Mouse (Mus musculus) forebrain, embryonic 11.5 days (tissue): ENCODE data around the gene Kansl3. TPM values are rescaled to one million over a fixed set of nuclear protein-coding genes. Genes with fewer than 3 reads are reported as not detected.

Experiments
- ATAC-seq: fragments of 200-750 bp; cut with Nextera tagmentation; replicated peaks from 2 replicates; pipeline ENCODE4 v1.8.0; 2017; ENCODE audit warnings: moderate TSS enrichment; ENCODE audit not compliant: low FRiP score
- DNase-seq: peaks from one replicate; pipeline ENCODE4 v3.0.0-alpha.2; 2017; ENCODE audit warnings: low spot score
- H3K27ac ChIP-seq: fragments of 300-500 bp; sonication (generic); 2 replicates; pipeline ENCODE4 v1.5.1; 2014; ENCODE audit warnings: low read depth, low read length
- H3K27me3 ChIP-seq: fragments of 300-500 bp; sonication (generic); 2 replicates; pipeline ENCODE4 v1.6.1; 2014; ENCODE audit warnings: mild to moderate bottlenecking, low read length, mixed read lengths; ENCODE audit not compliant: control insufficient read depth, insufficient read depth
- H3K36me3 ChIP-seq: fragments of 300-500 bp; sonication (generic); 2 replicates; pipeline ENCODE4 v1.6.1; 2014; ENCODE audit warnings: mild to moderate bottlenecking, low read length, moderate library complexity, mixed read lengths; ENCODE audit not compliant: control insufficient read depth, insufficient read depth
- H3K4me1 ChIP-seq: fragments of 300-500 bp; sonication (generic); replicated peaks from 2 replicates; pipeline ENCODE4 v1.6.1; 2014; ENCODE audit warnings: low read length, mixed read lengths; ENCODE audit not compliant: control insufficient read depth, insufficient read depth
- H3K4me2 ChIP-seq: fragments of 300-500 bp; sonication (generic); 2 replicates; pipeline ENCODE4 v1.6.1; 2014; ENCODE audit warnings: low read depth, mild to moderate bottlenecking, low read length, moderate library complexity, mixed read lengths; ENCODE audit not compliant: severe bottlenecking
- H3K4me3 ChIP-seq: fragments of 300-500 bp; sonication (generic); 2 replicates; pipeline ENCODE4 v1.5.1; 2014; ENCODE audit warnings: low read depth, low read length
- H3K9ac ChIP-seq: fragments of 300-500 bp; sonication (generic); 2 replicates; pipeline ENCODE4 v1.6.1; 2014; ENCODE audit warnings: low read length
- H3K9me3 ChIP-seq: fragments of 300-500 bp; sonication (generic); 2 replicates; pipeline ENCODE4 v1.6.1; 2016; ENCODE audit warnings: low read length, mixed read lengths; ENCODE audit not compliant: control insufficient read depth
- WGBS: fragments of 180-500 bp; shearing (Covaris S2); extraction: QIAGEN DNeasy Blood & Tissue Kit; methylation state at CpG from one replicate; pipeline ENCODE4 v1.1.7; 2014; 5-methylcytosine and 5-hydroxymethylcytosine counted together
- polyA plus RNA-seq: library from polyadenylated mRNA; unstranded; fragments of >200 nt; fragmentation: Nextera tagmentation; extraction: Ambion mirVana; gene quantifications from 2 replicates; pipeline ENCODE4 v1.2.1, GENCODE M21; 2014

Gene Kansl3
- polyA plus RNA-seq, 1 experiment from 2014 or later, result 49.6 TPM

DNA sequence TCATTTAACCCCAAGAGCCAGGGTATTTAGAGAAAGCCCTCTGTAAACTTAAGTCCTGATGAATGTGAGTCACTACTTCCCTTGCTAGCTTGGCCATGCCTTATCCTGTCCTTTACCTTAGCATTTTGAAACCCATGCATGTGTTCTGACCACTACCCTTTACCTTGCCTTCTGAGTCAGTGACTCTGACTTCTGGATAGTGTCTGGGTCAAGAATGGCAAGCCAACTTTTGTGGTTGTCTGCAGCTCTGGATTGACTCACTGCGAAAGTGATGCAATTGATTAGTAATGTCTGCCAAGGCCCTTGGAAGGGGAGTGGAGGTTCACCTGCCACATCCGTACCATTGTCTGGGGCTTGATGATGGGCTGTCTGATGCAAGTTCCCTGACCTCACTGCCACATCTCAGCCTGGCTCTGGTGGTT is 43.1 kb downstream of the Kansl3 start:
- no peaks in the 10 kb centered on the region for H3K36me3 ChIP-seq
- H3K9ac ChIP-seq, result no peak overlapping the region
- ATAC-seq, result no peak
- no peak overlapping the region for H3K27ac ChIP-seq
- DNase-seq, result no peak
- no peak overlapping the region for H3K4me2 ChIP-seq
- H3K9me3 ChIP-seq, result no peaks in the 10 kb centered on the region
- H3K4me3 ChIP-seq, result no peak overlapping the region
- 97% methylated on average over 2 of the region's 2 CpGs for WGBS
- no peaks in the 10 kb centered on the region for H3K4me1 ChIP-seq
- no peaks in the 10 kb centered on the region for H3K27me3 ChIP-seq

DNA sequence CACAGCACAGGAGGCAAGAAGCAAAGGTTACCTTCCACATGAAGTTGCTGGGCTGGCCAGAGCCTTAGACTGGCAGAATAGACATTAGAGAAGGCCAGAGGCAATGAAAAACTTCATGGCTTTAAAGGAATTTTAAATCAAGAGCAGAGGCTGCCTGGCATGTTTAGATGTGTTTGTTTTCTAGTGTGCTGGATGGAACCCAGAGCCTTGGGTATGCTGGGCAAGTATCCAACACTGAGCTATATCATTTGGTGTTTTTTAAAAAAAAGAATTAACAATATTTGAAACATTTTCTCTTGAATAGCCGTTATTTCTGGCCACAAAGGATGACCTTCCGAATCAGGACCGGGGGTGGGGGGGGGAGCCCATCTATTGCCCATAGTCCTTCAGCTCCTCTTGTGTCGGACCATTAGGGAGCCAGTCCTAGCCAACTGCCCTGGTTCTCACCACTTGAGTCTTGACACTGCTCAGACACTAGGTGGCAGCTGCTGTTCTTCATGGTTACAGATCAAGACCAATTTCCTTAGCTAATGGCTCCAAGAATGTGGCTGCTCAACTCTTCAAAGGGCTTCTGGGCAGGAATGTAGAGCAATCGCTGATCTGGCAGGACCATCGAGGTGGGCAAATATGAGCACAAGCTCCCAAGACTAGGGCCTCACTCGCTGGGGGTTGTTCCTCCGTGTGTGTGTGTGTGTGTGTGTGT is 45.1 kb downstream of the Kansl3 start:
- no peaks in the 10 kb centered on the region for H3K27me3 ChIP-seq
- H3K9me3 ChIP-seq, result no peaks in the 10 kb centered on the region
- no peak overlapping the region for H3K9ac ChIP-seq
- ATAC-seq, result no peak; the same call in 1 of the 2 replicates
- H3K4me2 ChIP-seq, result no peak overlapping the region
- no peak overlapping the region for H3K27ac ChIP-seq
- WGBS, result 50% methylated on average over 8 of the region's 8 CpGs
- H3K4me3 ChIP-seq, result no peak overlapping the region
- peak; percentile 65 for DNase-seq
- no peaks in the 10 kb centered on the region for H3K36me3 ChIP-seq
- H3K4me1 ChIP-seq, result no peaks in the 10 kb centered on the region

DNA sequence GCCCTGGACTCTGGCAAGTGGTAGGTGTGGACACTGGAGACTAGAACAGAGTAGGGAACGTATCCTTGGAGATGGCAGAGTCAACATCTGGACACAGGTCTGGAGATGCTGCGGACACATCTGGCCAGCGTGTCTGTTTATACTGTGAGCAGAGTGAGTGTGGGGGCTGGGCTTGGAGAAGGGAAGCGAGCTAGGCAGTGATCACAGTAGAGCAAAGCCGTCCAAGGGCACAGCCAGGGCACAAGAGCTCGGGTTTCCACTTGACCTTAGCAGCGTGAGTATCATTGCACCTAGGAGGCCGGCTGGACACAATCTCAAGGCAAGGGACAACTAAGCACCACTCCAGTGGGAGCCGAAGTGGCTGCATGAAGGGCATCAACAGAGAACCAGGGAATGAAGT is 45.9 kb downstream of the Kansl3 start:
- no peaks in the 10 kb centered on the region for H3K36me3 ChIP-seq
- no peak overlapping the region for H3K27ac ChIP-seq
- H3K4me3 ChIP-seq, result no peak overlapping the region
- no peak for DNase-seq
- H3K9me3 ChIP-seq, result no peaks in the 10 kb centered on the region
- H3K27me3 ChIP-seq, result no peaks in the 10 kb centered on the region
- H3K9ac ChIP-seq, result no peak overlapping the region
- 72% methylated on average over 9 of the region's 9 CpGs for WGBS
- ATAC-seq, result no peak
- H3K4me2 ChIP-seq, result no peak overlapping the region
- no peaks in the 10 kb centered on the region for H3K4me1 ChIP-seq

DNA sequence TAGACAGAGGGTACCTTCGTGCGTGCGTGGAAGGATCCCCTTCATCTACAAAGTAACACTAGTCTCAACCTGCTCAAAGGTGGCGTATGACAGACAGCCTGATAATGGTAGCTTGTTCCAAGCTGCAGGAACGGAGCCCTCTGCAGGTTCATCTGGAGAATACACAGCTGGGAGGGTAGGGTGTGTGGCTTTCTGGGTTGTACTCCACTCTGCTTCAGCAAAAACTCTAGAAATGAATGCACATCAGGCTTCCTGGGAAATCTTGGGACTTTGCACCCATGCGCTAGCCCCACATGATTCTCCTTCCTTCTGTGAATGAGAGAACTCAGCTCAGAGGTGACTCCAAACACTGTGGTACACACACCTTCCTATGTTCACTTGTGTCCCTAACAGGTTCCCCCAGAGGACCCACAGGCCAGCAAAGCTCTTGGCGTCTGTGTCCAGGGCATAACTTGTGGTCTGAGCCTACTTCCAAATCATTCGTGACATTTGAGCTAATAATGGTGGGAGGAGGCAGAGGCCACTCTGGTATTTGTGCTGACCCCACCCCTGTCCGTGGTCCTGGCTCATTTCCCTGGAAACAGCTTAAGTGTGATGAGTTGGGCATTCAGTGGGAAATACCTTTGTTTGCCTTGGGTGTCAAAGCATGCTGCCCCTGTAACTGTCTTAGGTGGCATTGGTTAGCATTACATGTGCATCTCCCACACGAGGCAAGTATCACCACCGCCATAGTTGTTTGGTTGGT is 47.0 kb downstream of the Kansl3 start:
- no peak for DNase-seq
- Histone ChIP-seq H3K27ac (no peak overlapping the region), H3K9me3 (no peaks in the 10 kb centered on the region), H3K36me3 (no peaks in the 10 kb centered on the region), H3K4me3 (no peak overlapping the region), H3K27me3 (no peaks in the 10 kb centered on the region), H3K9ac (no peak overlapping the region), H3K4me2 (no peak overlapping the region), H3K4me1 (no peaks in the 10 kb centered on the region)
- no peak for ATAC-seq
- WGBS, result 75% methylated on average over 11 of the region's 11 CpGs

DNA sequence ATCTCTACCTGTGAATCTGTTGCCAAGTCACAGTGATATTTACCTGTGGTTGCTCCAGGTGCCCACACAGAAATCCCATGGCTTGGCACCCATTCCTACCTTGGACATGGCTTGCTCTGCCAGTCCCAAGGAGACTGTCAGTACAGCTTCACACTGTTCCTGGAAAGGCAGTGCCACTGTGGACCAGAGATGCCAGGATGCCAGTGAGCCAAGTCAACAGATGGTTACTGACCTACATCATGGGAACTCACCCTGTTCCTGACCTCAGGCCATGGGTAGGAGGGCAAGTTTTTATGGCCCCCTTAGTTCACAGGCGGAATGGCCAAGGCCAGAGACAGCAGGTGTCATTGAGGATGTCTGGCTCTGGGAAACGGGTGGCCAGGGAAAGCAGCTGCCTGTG is 47.8 kb downstream of the Kansl3 start:
- no peaks in the 10 kb centered on the region for H3K27me3 ChIP-seq
- no peak for ATAC-seq
- H3K4me3 ChIP-seq, result no peak overlapping the region
- 69% methylated on average over 2 of the region's 2 CpGs for WGBS
- no peak overlapping the region for H3K4me2 ChIP-seq
- no peaks in the 10 kb centered on the region for H3K36me3 ChIP-seq
- H3K4me1 ChIP-seq, result no peaks in the 10 kb centered on the region
- H3K9ac ChIP-seq, result no peak overlapping the region
- H3K27ac ChIP-seq, result no peak overlapping the region
- DNase-seq, result no peak
- no peaks in the 10 kb centered on the region for H3K9me3 ChIP-seq

DNA sequence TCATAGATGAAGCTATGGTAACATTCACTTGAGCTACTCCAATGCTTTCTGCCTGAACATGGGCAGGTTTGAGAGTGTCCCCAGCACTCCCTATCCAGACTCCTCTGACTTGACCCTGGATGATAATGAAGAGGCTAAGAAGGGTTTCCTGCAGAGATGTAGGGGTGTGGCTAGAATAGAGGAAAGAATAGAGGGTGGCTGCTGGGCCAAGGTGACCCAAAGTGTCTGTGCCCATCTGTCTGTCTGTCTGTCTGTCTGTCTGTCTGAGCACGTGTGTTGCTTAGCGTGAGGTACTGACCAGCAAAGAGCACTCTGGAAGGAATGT is 53.2 kb downstream of the Kansl3 start:
- no peaks in the 10 kb centered on the region for H3K36me3 ChIP-seq
- no peak for DNase-seq
- H3K27ac ChIP-seq, result no peak overlapping the region
- WGBS, result 92% methylated on average over 2 of the region's 2 CpGs
- no peak overlapping the region for H3K4me2 ChIP-seq
- H3K9me3 ChIP-seq, result no peaks in the 10 kb centered on the region
- no peak for ATAC-seq
- no peaks in the 10 kb centered on the region for H3K4me1 ChIP-seq
- H3K9ac ChIP-seq, result no peak overlapping the region
- no peak overlapping the region for H3K4me3 ChIP-seq
- H3K27me3 ChIP-seq, result no peaks in the 10 kb centered on the region

DNA sequence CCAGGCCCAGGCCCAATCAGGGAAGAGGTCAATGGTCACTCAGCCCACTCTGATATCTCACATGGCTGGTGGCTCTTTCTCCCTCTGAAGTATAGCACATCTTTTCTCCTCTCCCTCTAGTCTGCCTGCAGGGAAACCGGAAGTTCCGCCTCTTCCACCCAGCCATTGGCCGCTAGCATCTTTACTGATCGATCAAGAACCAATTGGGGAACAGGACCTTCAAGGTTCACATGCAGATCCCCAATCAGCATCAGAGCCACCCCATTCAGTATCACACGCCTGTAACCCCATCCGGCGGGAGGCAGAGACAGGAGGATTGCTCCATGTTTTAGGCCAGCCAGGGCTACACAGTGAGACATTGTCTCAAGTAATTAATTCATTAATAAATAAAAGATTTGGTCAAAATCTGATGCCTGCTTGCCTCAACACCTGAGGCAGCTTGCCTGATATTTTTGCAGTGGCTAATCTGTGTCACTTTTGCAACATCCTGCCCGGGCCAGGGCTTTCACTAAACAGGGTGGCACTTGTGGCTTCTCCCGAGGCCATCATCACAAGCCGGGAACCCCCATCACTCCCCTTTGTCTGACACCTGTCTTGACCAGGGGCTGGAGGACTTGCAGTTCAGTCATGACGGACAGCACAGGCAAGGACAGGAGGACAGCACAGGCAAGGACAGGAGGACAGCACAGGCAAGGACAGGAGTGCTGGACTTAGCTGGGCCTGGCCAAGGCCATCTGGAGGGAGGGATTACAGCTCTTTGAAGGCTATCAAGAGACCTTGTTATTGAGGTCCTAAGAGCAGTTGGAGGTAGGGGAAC is 53.8 kb downstream of the Kansl3 start:
- Histone ChIP-seq H3K9me3 (no peaks in the 10 kb centered on the region), H3K27me3 (no peaks in the 10 kb centered on the region), H3K36me3 (no peaks in the 10 kb centered on the region), H3K4me3 (no peak overlapping the region), H3K4me2 (no peak overlapping the region), H3K4me1 (no peaks in the 10 kb centered on the region), H3K27ac (no peak overlapping the region), H3K9ac (no peak overlapping the region)
- ATAC-seq (0 out of 2 replicates have a peak, but pooled peaks have one; percentile 4), DNase-seq (no peak)
- 89% methylated on average over 11 of the region's 11 CpGs for WGBS

DNA sequence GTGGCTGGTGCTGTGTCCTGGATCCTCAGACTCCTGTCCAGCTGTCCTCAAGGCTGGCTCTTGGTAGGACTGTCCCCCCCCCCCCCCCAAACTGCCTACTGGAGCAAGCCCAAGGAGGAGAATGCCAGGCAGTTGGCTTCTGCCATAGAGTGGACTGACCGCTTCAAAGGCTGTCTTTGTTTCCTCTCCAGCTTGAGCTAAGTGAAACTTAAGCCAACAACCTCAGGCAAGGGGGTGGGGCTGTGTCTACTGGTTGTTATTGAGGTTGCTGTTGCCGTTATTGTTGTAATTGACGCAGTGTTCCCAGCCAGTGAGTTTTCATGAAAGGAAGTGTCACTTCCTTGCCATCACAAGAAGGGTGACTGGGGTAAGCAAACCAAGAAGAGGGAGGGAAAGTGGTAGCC is 59.5 kb downstream of the Kansl3 start:
- Histone ChIP-seq H3K4me3 (no peak overlapping the region), H3K9me3 (no peaks in the 10 kb centered on the region), H3K27me3 (peaks cover 9% of the 10 kb centered on the region), H3K4me1 (peaks cover 8% of the 10 kb centered on the region; the same call in 1 of the 2 replicates), H3K9ac (peak overlapping the region; percentile 32; the same call in 1 of the 2 replicates), H3K4me2 (no peak overlapping the region), H3K27ac (no peak overlapping the region), H3K36me3 (no peaks in the 10 kb centered on the region)
- WGBS, result 19% methylated on average over 3 of the region's 3 CpGs
- DNase-seq, result no peak
- ATAC-seq, result no peak
